Mouse (Mus musculus): ENCODE results near the gene Ccl9.

DNA sequence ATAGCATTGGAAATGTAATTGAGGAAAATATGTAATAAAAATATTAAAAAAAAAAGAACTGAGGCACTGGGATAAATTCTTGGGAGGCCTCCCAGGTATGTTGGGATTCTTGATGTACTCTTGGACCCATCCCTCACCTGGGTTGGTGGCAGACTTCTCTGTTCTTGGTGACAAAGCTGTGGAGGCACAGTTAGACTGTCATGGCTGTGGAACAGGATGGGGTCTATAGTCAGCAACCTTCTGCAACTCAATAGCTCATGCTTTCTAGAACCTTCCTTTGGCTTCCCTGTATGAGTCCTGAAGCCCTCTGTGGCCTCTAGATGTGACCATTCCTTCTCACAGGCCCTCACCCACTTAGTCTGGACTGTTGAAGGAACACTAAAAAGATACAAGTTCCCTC, 11.8 kb downstream of the Ccl9 start:
- no peak for TF ChIP-seq CTCF (IDR thresholded peaks at IDR 0.05; ENCODE audit: borderline replicate concordance, control insufficient read depth, extremely low read depth, insufficient read depth, low read length, poor library complexity)
- no peak for TF ChIP-seq POLR2A (IDR thresholded peaks at IDR 0.05; ENCODE audit: control insufficient read depth, extremely low read depth, insufficient read depth, low read length, poor library complexity)
